Mouse (Mus musculus): ENCODE data around the gene Phf7. TPM values are rescaled to one million over a fixed set of nuclear protein-coding genes. Genes with fewer than 3 reads are reported as not detected.
A peak's percentile ranks its signal among the peaks of the same experiment; 100 is the strongest.

The Phf7 gene
- polyA plus RNA-seq, 2 experiments from 2014 or later: 10.7 to 12.9 TPM

- ATAC-seq: no peak
Measured at GRCm38 (mm10) chr14:31232404-31233069, 18.6 kb downstream of the Phf7 start.

- no peak for ATAC-seq
Measured at GRCm38 (mm10) chr14:31230442-31230841, 20.7 kb downstream of the Phf7 start.

- no peak for ATAC-seq
Measured at GRCm38 (mm10) chr14:31228234-31228633, 22.9 kb downstream of the Phf7 start.

GRCm38 (mm10) chr14:31226978-31227377, 24.1 kb downstream of the Phf7 start:
- no peak for ATAC-seq

- no peak for ATAC-seq
Measured at GRCm38 (mm10) chr14:31217666-31218065, 33.5 kb downstream of the Phf7 start, which contains the start of gene Sema3g. Gene Sema3g (plus strand): TSS chr14:31217860.

- ATAC-seq: no peak
Measured at GRCm38 (mm10) chr14:31216846-31217245, 34.3 kb downstream of the Phf7 start, which contains the start of gene Nisch. Gene Nisch (minus strand): TSS chr14:31216946.

GRCm38 (mm10) chr14:31215157-31216002, 35.7 kb downstream of the Phf7 start:
- ATAC-seq: peak; percentile 87

GRCm38 (mm10) chr14:31214684-31215083, 36.4 kb downstream of the Phf7 start:
- no peak for ATAC-seq

GRCm38 (mm10) chr14:31213868-31214267, 37.2 kb downstream of the Phf7 start:
- no peak for ATAC-seq

- ATAC-seq: no peak
Measured at GRCm38 (mm10) chr14:31212499-31212898, 38.6 kb downstream of the Phf7 start.

GRCm38 (mm10) chr14:31211854-31212253, 39.3 kb downstream of the Phf7 start:
- no peak for ATAC-seq

- no peak for ATAC-seq
Measured at GRCm38 (mm10) chr14:31209133-31209557, 42.0 kb downstream of the Phf7 start.

- no peak for ATAC-seq
Measured at GRCm38 (mm10) chr14:31208084-31208483, 43.0 kb downstream of the Phf7 start, which contains the start of gene Tnnc1. Gene Tnnc1 (plus strand): TSS chr14:31208312.

- peak; percentile 49 for ATAC-seq
Measured at GRCm38 (mm10) chr14:31207070-31207830, 43.9 kb downstream of the Phf7 start.

GRCm38 (mm10) chr14:31206472-31206981, 44.6 kb downstream of the Phf7 start:
- ATAC-seq: peak; percentile 54

- peak; percentile 40 for ATAC-seq
Measured at GRCm38 (mm10) chr14:31205562-31206467, 45.3 kb downstream of the Phf7 start.

- no peak for ATAC-seq
Measured at GRCm38 (mm10) chr14:31205244-31205561, 45.9 kb downstream of the Phf7 start.

- no peak for ATAC-seq
Measured at GRCm38 (mm10) chr14:31204844-31205243, 46.3 kb downstream of the Phf7 start.

- no peak for ATAC-seq
Measured at GRCm38 (mm10) chr14:31200038-31200437, 51.1 kb downstream of the Phf7 start.

GRCm38 (mm10) chr14:31199599-31199998, 51.5 kb downstream of the Phf7 start:
- no peak for ATAC-seq
